Mouse (Mus musculus) limb, embryonic 15.5 days (tissue): ENCODE results near the gene Decr2. TPM values are rescaled to one million over a fixed set of nuclear protein-coding genes. Genes with fewer than 3 reads are reported as not detected.

Experiments
- ATAC-seq: fragments of 200-750 bp; cut with Nextera tagmentation; 2 replicates; pipeline ENCODE4 v1.8.0; 2017; ENCODE audit warnings: low read depth, moderate TSS enrichment; ENCODE audit not compliant: insufficient number of reproducible peaks, low FRiP score, low TSS enrichment
- H3K27ac ChIP-seq: fragments of 300-500 bp; sonication (generic); 2 replicates; pipeline ENCODE4 v1.5.1; 2015; ENCODE audit warnings: moderate library complexity, mild to moderate bottlenecking, inconsistent platforms
- H3K27me3 ChIP-seq: fragments of 300-500 bp; sonication (generic); 2 replicates; pipeline ENCODE4 v1.6.1; 2015; ENCODE audit warnings: inconsistent platforms
- H3K36me3 ChIP-seq: fragments of 300-500 bp; sonication (generic); 2 replicates; pipeline ENCODE4 v1.6.1; 2015; ENCODE audit warnings: inconsistent platforms
- H3K4me1 ChIP-seq: fragments of 300-500 bp; sonication (generic); 2 replicates; pipeline ENCODE4 v1.6.1; 2015; ENCODE audit warnings: inconsistent platforms
- H3K4me2 ChIP-seq: fragments of 300-500 bp; sonication (generic); 2 replicates; pipeline ENCODE4 v1.6.1; 2015; ENCODE audit warnings: mild to moderate bottlenecking, inconsistent platforms
- H3K4me3 ChIP-seq: fragments of 300-500 bp; sonication (generic); 2 replicates; pipeline ENCODE4 v1.5.1; 2015; ENCODE audit warnings: mild to moderate bottlenecking, inconsistent platforms
- H3K9ac ChIP-seq: fragments of 300-500 bp; sonication (generic); 2 replicates; pipeline ENCODE4 v1.6.1; 2015; ENCODE audit warnings: inconsistent platforms
- H3K9me3 ChIP-seq: fragments of 300-500 bp; sonication (generic); 2 replicates; pipeline ENCODE4 v1.6.1; 2016; ENCODE audit warnings: inconsistent platforms
- WGBS: fragments of 180-500 bp; shearing (Covaris S2); methylation state at CpG from one replicate; pipeline ENCODE4 v1.1.7; 2015; 5-methylcytosine and 5-hydroxymethylcytosine counted together
- polyA plus RNA-seq: library from polyadenylated mRNA; unstranded; fragments of >200 nt; fragmentation: Nextera tagmentation; extraction: Ambion mirVana; gene quantifications from 2 replicates; pipeline ENCODE4 v1.2.1, GENCODE M21; 2015

Decr2 gene
- polyA plus RNA-seq, 1 experiment from 2014 or later, result 39.8 TPM

- peaks cover 11% of the 10 kb centered on the region; the same call in 1 of the 2 replicates for H3K27me3 ChIP-seq
- WGBS, result 64% methylated on average over 3 of the region's 3 CpGs
- H3K4me3 ChIP-seq, result no peak overlapping the region
- H3K4me1 ChIP-seq, result 0 out of 2 replicates have a peak, but pooled peaks cover under 1% of the 10 kb centered on the region
- no peak overlapping the region for H3K27ac ChIP-seq
- H3K9me3 ChIP-seq, result no peaks in the 10 kb centered on the region
- no peak overlapping the region for H3K4me2 ChIP-seq
- H3K9ac ChIP-seq, result no peak overlapping the region
- no peaks in the 10 kb centered on the region for H3K36me3 ChIP-seq
- ATAC-seq, result no peak
These were observed 14.9 kb downstream of the Decr2 start for GRCm38 (mm10) chr17:26075246-26075645.

DNA sequence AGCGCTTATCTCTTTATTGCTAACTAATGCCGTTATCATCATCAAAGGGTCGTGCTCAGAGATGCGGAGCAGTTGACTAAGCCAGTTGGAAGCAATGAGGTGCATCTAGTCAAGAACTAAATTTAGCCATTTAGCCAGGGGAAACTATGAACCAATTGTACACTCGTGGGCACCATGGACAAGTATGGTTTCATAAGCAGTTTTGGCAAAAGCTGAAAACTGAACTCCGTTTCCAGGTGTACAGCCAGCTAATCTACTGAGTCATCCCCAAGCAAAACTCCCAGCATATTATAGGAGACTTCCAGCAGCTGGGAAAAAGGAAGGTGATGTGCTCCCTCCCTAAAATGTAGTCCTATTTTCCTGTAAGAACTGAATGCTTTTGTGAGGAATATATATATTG lies 20.0 kb downstream of the Decr2 start:
- no peaks in the 10 kb centered on the region for H3K36me3 ChIP-seq
- H3K27me3 ChIP-seq, result peaks cover 11% of the 10 kb centered on the region; the same call in 1 of the 2 replicates
- 28% methylated on average over 6 of the region's 6 CpGs for WGBS
- H3K4me2 ChIP-seq, result peak overlapping the region; percentile 96
- no peaks in the 10 kb centered on the region for H3K9me3 ChIP-seq
- H3K27ac ChIP-seq, result no peak overlapping the region
- ATAC-seq, result no peak
- peaks cover 37% of the 10 kb centered on the region for H3K4me1 ChIP-seq
- peak overlapping the region; percentile 90 for H3K4me3 ChIP-seq
- no peak overlapping the region for H3K9ac ChIP-seq

GRCm38 (mm10) chr17:26068831-26069739 lies 21.1 kb downstream of the Decr2 start, which contains the start of gene Rab11fip3:
Gene Rab11fip3, minus strand, starts transcription at chr17:26069555.
- Histone ChIP-seq H3K36me3 (peaks cover 5% of the 10 kb centered on the region), H3K9me3 (no peaks in the 10 kb centered on the region), H3K4me1 (peaks cover 45% of the 10 kb centered on the region), H3K27ac (peak within 1 kb of the TSS; percentile 75), H3K9ac (peak within 1 kb of the TSS; percentile 70), H3K4me3 (peak within 1 kb of the TSS; percentile 90), H3K4me2 (peak within 1 kb of the TSS; percentile 96), H3K27me3 (peaks cover 11% of the 10 kb centered on the region; the same call in 1 of the 2 replicates)
- under 1% methylated on average over 93 of the region's 94 CpGs for WGBS
- ATAC-seq, result peak; percentile 85

- H3K4me2 ChIP-seq, result peak overlapping the region; percentile 96
- 1% methylated on average over 44 of the region's 44 CpGs for WGBS
- peak overlapping the region; percentile 90 for H3K4me3 ChIP-seq
- H3K27ac ChIP-seq, result no peak overlapping the region
- H3K27me3 ChIP-seq, result peaks cover 7% of the 10 kb centered on the region; the same call in 1 of the 2 replicates
- H3K9me3 ChIP-seq, result no peaks in the 10 kb centered on the region
- peak overlapping the region; percentile 70 for H3K9ac ChIP-seq
- peaks cover 45% of the 10 kb centered on the region for H3K4me1 ChIP-seq
- ATAC-seq, result no peak
- H3K36me3 ChIP-seq, result peaks cover 8% of the 10 kb centered on the region
These were observed 21.9 kb downstream of the Decr2 start for GRCm38 (mm10) chr17:26068024-26068830.

DNA sequence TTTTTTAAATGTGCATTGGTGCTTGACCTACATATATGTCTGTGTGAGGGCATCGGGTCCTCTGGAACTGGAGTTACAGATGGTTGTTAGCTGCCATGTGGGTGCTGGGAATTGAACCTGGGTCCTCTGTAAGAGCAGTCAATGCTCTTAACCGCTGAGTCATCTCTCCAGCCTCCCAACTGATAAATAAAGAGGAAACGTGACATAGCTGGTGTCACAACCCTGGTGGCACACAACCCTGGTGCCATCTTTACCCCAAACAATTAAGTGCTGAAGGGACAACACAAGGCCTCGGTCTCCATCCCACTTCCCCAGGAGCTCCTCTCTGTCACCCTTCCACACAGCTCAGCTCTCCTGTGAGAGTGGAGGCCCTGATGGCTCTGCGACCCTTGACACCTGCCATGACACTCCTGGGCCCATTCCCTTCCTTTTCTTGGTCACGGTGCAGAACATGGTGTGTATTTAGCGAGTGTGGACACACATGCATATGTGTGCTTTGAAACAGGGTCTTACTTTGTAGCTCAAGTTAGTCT lies 23.6 kb downstream of the Decr2 start:
- Histone ChIP-seq H3K27ac (no peak overlapping the region), H3K36me3 (peaks cover 12% of the 10 kb centered on the region), H3K27me3 (no peaks in the 10 kb centered on the region; the same call in 1 of the 2 replicates), H3K4me3 (peak overlapping the region; percentile 90), H3K4me1 (peaks cover 45% of the 10 kb centered on the region), H3K9ac (no peak overlapping the region), H3K9me3 (no peaks in the 10 kb centered on the region), H3K4me2 (peak overlapping the region; percentile 96)
- no peak for ATAC-seq
- 90% methylated on average over 7 of the region's 7 CpGs for WGBS

GRCm38 (mm10) chr17:26064916-26065315 lies 25.2 kb downstream of the Decr2 start:
- Histone ChIP-seq H3K27me3 (no peaks in the 10 kb centered on the region), H3K4me2 (no peak overlapping the region)
- no peak for ATAC-seq

DNA sequence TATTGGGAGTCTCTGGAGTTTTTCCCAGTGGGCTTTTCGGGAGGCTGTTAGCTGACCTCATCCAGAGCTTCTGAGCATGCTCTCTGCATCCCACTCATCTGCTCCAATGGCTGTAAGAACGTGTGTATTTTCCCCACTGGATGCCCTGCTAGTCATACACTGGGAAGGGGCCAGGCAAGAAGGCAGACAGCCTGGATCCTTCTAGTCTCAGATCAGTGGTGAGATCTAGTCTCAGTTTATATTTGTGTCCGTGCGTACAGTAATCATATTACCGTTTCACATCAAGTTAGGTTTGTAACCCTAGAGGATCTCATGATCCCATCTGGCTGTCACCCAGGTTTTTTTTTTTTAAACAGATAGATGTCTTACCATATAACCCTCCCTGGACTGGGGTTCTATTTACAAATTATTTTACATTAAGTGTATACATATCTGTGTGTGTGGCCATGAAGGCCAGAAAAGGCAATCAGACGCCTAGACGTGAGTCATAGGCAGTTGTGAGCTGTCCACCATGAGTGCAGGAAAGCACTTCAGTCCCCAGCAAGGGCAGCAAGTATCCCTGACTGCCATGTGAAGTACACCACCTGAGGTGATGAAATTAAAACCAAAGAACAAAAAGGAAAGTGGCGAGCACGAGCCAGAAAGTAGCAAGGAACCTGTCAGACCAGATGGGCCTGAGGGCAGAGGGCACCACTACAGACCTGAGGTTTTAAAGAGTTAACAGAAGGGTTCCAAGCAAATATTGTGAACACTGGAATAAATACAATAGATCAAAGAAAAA lies 32.2 kb downstream of the Decr2 start:
- H3K9ac ChIP-seq, result no peak overlapping the region
- H3K27ac ChIP-seq, result no peak overlapping the region
- H3K4me1 ChIP-seq, result peaks cover 9% of the 10 kb centered on the region; the same call in 1 of the 2 replicates
- H3K9me3 ChIP-seq, result no peaks in the 10 kb centered on the region
- peaks cover 18% of the 10 kb centered on the region for H3K36me3 ChIP-seq
- no peaks in the 10 kb centered on the region for H3K27me3 ChIP-seq
- ATAC-seq, result no peak
- WGBS, result 79% methylated on average over 9 of the region's 9 CpGs
- H3K4me3 ChIP-seq, result no peak overlapping the region
- H3K4me2 ChIP-seq, result no peak overlapping the region

More at GRCm38 (mm10) chr17:26064916-26065315, 25.2 kb downstream of the Decr2 start:
- 71% methylated on average over 6 of the region's 6 CpGs for WGBS
- Histone ChIP-seq H3K27ac (no peak overlapping the region), H3K4me1 (peaks cover 41% of the 10 kb centered on the region), H3K9me3 (no peaks in the 10 kb centered on the region), H3K36me3 (peaks cover 12% of the 10 kb centered on the region), H3K4me3 (no peak overlapping the region), H3K9ac (no peak overlapping the region)

DNA sequence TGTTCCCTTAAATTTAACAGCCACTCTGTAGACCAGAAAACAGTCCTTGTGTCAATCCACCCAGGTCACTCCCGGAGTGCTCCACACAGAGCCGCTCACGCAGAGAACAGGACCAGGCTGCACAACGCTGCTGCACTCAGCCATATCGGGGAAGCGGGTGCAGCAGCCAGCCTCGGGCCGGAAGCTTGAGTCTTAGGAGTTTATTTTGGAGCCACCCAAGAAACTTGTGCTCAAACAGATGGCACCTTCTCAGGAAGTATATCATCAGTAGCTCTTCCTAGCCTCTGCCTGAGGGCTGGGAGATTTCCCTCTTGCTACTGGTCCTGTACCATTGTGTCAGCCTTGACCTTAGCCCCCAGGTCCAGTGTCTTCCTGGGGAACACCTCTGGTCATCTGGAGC lies 32.9 kb downstream of the Decr2 start:
- Histone ChIP-seq H3K27ac (no peak overlapping the region), H3K27me3 (no peaks in the 10 kb centered on the region), H3K4me3 (no peak overlapping the region), H3K4me1 (peaks cover 9% of the 10 kb centered on the region; the same call in 1 of the 2 replicates), H3K9me3 (no peaks in the 10 kb centered on the region), H3K9ac (no peak overlapping the region), H3K36me3 (peaks cover 19% of the 10 kb centered on the region), H3K4me2 (no peak overlapping the region)
- no peak for ATAC-seq
- WGBS, result 88% methylated on average over 8 of the region's 8 CpGs

GRCm38 (mm10) chr17:26055164-26055563 lies 35.0 kb downstream of the Decr2 start:
- Histone ChIP-seq H3K36me3 (peaks cover 15% of the 10 kb centered on the region), H3K27ac (no peak overlapping the region), H3K9me3 (no peaks in the 10 kb centered on the region), H3K9ac (no peak overlapping the region), H3K4me2 (no peak overlapping the region), H3K4me3 (no peak overlapping the region), H3K4me1 (peaks cover 9% of the 10 kb centered on the region; the same call in 1 of the 2 replicates), H3K27me3 (no peaks in the 10 kb centered on the region)
- ATAC-seq, result no peak
- WGBS, result 59% methylated on average over 6 of the region's 6 CpGs

DNA sequence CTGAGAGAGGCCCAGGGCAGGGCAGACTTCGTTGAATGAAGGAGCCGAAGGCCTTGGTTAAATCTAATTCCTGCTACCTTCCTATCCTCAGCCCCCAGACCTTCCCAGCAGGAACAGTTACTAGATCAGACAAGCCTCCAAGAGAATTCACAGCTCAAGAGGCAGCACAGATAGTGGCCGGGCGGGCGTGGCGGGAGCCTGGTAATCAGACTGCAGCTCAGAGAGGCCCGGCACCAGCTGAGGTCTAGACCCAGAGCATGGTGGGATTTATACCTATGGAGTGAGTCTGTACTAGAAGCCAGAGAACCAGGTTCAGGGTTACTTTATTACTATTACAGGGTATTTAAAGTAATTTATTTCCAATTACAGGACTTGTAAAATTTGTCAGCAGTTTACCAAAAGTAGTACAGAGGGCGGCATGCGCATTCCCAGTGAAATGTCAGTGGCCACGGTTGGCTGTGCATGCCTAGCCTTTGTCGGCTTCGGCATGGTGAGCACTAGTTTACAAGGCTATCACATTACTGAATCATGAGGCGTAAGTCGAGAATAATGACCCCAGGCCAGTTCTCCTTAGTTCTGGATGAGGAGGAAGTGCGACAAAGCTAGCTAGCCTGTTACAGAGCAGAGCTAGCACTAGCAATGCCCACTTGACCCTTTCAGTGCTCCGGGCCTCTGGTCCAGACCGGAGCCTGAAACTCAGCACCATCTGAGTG lies 35.8 kb downstream of the Decr2 start:
- Histone ChIP-seq H3K4me3 (no peak overlapping the region), H3K36me3 (peaks cover 10% of the 10 kb centered on the region), H3K27me3 (no peaks in the 10 kb centered on the region), H3K9me3 (no peaks in the 10 kb centered on the region), H3K4me1 (peaks cover 9% of the 10 kb centered on the region; the same call in 1 of the 2 replicates), H3K9ac (no peak overlapping the region), H3K27ac (no peak overlapping the region), H3K4me2 (no peak overlapping the region)
- 43% methylated on average over 17 of the region's 17 CpGs for WGBS
- no peak for ATAC-seq
